Mouse (Mus musculus) olfactory bulb, adult 2 months (tissue): ENCODE measurements around the gene Speer1. TPM values are rescaled to one million over a fixed set of nuclear protein-coding genes. Genes with fewer than 3 reads are reported as not detected.
"Not testable (repeated sequence)": the region's sequence is repeated elsewhere in the genome, so short reads cannot be mapped to it uniquely, and the experiment has no call there.

Source experiments
- H3K27ac ChIP-seq: fragments of 200-500 bp; 2 replicates; pipeline ENCODE4 v1.5.1; 2012; ENCODE audit warnings: low read depth, low read length; ENCODE audit not compliant: insufficient read depth
- H3K4me1 ChIP-seq: fragments of 200-500 bp; 2 replicates; pipeline ENCODE4 v1.6.1; 2012; ENCODE audit warnings: low read length; ENCODE audit not compliant: control insufficient read depth, insufficient read depth
- H3K4me3 ChIP-seq: fragments of 200-500 bp; 2 replicates; pipeline ENCODE4 v1.5.1; 2012; ENCODE audit warnings: mild to moderate bottlenecking, low read depth, low read length, moderate library complexity; ENCODE audit not compliant: insufficient read depth
- WGBS: fragments of 180-500 bp; shearing (Covaris S2); methylation state at CpG from one replicate; pipeline ENCODE4 v1.1.7; 2018; 5-methylcytosine and 5-hydroxymethylcytosine counted together
- polyA plus RNA-seq: library from polyadenylated mRNA; stranded (reverse); fragments of >200 nt; gene quantifications from 2 replicates; pipeline ENCODE4 v1.2.4, GENCODE M21; 2012; ENCODE audit warnings: low replicate concordance; ENCODE audit not compliant: missing spikeins, insufficient read depth, insufficient read length

Gene Speer1
- polyA plus RNA-seq, result not detected in 2 replicates

DNA sequence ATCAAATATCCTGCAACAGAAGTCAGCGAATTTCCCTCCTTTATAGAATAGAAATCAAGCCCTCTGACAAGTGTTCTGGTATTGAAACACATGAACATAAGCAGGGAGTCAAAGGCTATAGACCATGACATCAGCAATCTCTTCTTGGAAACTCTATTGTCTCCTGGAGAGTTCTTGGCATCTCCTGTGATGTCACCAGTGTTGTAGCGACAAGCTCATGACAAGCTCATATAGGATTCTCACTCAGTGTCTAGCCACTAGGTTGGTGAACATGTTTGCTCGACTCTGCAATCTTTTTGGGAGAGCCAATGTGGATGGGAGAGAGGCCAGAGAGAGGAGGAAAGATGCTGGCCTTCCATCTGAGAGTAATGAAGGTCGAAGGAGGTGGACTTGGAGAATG lies at the start of gene Speer1:
Gene Speer1 (plus strand): TSS at position 301 of the 400 bp plus-strand sequence.
- H3K27ac ChIP-seq, H3K4me1 ChIP-seq, H3K4me3 ChIP-seq: not testable (repeated sequence)
- 47% methylated on average over 1 of the region's 4 CpGs for WGBS

Other genes starting within 250 kb of the Speer1 start
- gene Gm8879, start 213.9 kb upstream of the Speer1 start, polyA plus RNA-seq, result not detected in 2 replicates
- not detected in 2 replicates for gene Gm5861, start 158.4 kb upstream of the Speer1 start, polyA plus RNA-seq
- gene Gm8890, start 85.5 kb upstream of the Speer1 start, polyA plus RNA-seq, result not detected in 2 replicates
- not detected in 2 replicates for gene Gm8897, start 74.9 kb downstream of the Speer1 start, polyA plus RNA-seq
- not detected in 2 replicates for gene Gm8906, start 161.2 kb downstream of the Speer1 start, polyA plus RNA-seq